Mouse (Mus musculus): ENCODE results near the gene Vps52.

DNA sequence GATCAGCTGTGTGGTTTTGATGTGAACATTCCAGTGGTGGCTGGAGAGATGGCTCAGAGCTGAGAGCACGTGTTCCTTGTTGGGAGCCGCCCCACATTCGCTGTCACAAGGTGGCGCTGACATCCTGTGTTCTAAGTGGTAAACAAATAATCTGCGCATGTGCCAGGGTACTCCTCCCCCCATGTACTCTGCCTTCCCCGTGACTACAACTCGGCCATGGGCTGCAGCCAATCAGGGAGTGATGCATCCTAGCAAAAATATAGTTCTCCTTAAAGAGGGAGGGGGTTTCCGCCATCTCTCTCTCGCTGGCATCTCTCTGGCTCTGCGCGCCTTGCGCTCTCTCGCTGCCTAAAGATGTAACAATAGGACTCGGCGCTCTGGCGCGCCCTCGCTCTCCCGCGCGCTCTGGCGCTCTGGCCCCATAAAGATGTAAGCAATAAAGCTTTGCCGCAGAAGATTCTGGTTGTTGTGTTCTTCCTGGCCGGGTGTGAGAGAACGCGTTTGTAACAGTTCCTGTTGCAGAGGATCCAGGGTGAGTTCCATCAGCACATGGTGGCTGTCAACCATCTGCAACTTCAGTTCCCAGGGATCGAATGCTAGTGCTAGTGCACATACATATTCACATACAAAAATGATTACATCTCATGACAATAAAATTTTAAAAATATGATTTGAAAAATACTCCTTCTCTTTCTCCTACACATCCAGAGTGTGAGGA, 25.7 kb downstream of the Vps52 start:
- peak; percentile 55; the same call in 1 of the 2 replicates for TF ChIP-seq CTCF (IDR thresholded peaks at IDR 0.05; ENCODE audit: borderline replicate concordance, insufficient read depth, low read length)
- TF ChIP-seq POLR2A (IDR thresholded peaks at IDR 0.05; ENCODE audit: low read depth, low read length) = peak; percentile 56
